Mouse (Mus musculus) mouse trophoblast stem cell (cell line): ENCODE results near the gene Vsig8.

Experiments used
- in situ Hi-C, 2 experiments: fragments of 300-500 bp; cut with MseI, MboI; formaldehyde crosslinking; loops; 2 replicates in 1 of 2; 3 replicates in 1 of 2; pipeline ENCODE4 v1.15.1; 2025

The Vsig8 gene

GRCm38 (mm10) chr1:172585612-172586567 is 30.2 kb downstream of the Vsig8 start:
- in situ Hi-C loops = no loop called here

GRCm38 (mm10) chr1:172590385-172590784 is 34.6 kb downstream of the Vsig8 start, which contains the start of gene Slamf8:
Gene Slamf8, minus strand, starts transcription at chr1:172590568.
- in situ Hi-C loops = no loop called here

GRCm38 (mm10) chr1:172593321-172593720 is 37.6 kb downstream of the Vsig8 start:
- in situ Hi-C loops = no loop called here

- in situ Hi-C loops = no loop called here
These were observed 38.2 kb downstream of the Vsig8 start for GRCm38 (mm10) chr1:172593956-172594355.

DNA sequence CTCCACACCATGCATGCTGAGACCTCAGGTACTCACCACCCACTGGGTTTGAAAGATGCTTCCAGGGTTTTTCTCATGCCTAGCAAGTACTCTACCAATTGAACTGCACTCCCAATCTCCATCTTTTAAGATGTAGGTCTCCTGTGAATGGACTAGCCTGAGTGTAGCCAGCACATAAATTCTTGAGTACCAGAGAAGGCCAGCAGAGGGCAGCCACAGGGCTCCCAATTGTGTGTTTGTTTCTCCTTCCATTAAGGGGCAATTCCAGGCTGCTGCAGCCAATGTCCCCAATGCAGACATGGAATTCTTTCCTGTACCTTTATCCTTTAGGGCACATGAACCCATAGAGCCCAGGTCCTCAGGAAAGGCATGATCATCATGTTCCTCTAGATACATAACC is 38.8 kb downstream of the Vsig8 start:
- in situ Hi-C loops = no loop called here

- in situ Hi-C loops = no loop called here
These were observed 46.6 kb downstream of the Vsig8 start, which contains the start of gene Fcrl6 for GRCm38 (mm10) chr1:172602326-172602725. Gene Fcrl6, minus strand, starts transcription at chr1:172602551.

DNA sequence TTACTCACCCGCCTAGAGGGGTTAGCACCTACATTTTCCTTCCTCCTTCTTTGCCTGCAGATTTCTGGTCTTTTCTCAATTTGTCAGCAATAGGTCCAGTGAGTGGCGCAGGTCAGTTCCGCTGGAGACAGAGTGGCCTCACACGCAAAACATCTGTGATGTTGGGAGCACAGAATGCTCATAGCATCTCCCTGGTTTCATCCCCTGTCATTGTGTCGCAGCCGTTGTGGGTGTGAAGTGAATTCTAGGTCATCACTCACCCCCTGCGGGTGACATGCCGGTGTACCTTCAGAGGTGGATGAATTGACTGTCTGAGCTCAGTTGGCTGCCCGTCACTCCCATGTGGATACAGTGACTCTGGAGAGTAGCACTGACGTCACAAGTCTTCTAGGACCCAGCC is 55.6 kb downstream of the Vsig8 start:
- in situ Hi-C loops = loop anchor here in 1 of 2 experiments (5.0 to 10.0 kb wide), 2 partner anchors 84 to 207 kb away; no protein-coding TSS in a partner anchor

- in situ Hi-C loops = loop anchor here in 1 of 2 experiments (5.0 to 10.0 kb wide), 2 partner anchors 85 to 208 kb away; no protein-coding TSS in a partner anchor
These were observed 57.0 kb downstream of the Vsig8 start for GRCm38 (mm10) chr1:172612745-172613144.
